Mouse (Mus musculus) liver, postnatal 0 days (tissue): ENCODE data around the gene Myo1d. TPM values are rescaled to one million over a fixed set of nuclear protein-coding genes. Genes with fewer than 3 reads are reported as not detected.

ENCODE experiments used
- ATAC-seq: fragments of 200-750 bp; cut with Nextera tagmentation; 2 replicates; pipeline ENCODE4 v1.8.0; 2017; ENCODE audit warnings: mild to moderate bottlenecking, moderate library complexity
- DNase-seq: peaks from one replicate; pipeline ENCODE4 v3.0.0-alpha.2; 2016
- H3K27ac ChIP-seq: fragments of 300-500 bp; sonication (generic); 2 replicates; pipeline ENCODE4 v1.5.1; 2014; ENCODE audit warnings: antibody characterized with exemption, moderate library complexity, mild to moderate bottlenecking, low read depth
- H3K27me3 ChIP-seq: fragments of 300-500 bp; sonication (generic); 2 replicates; pipeline ENCODE4 v1.6.1; 2014; ENCODE audit warnings: low read length, control low read depth, mixed read lengths; ENCODE audit not compliant: insufficient read depth
- H3K36me3 ChIP-seq: fragments of 300-500 bp; sonication (generic); replicated peaks from 2 replicates; pipeline ENCODE4 v1.6.1; 2014; ENCODE audit warnings: mild to moderate bottlenecking, control low read depth, low read length, moderate library complexity, mixed read lengths; ENCODE audit not compliant: insufficient read depth
- H3K4me1 ChIP-seq: fragments of 300-500 bp; sonication (generic); 2 replicates; pipeline ENCODE4 v1.6.1; 2014; ENCODE audit warnings: antibody characterized with exemption, mild to moderate bottlenecking, control low read depth; ENCODE audit not compliant: insufficient read depth
- H3K4me2 ChIP-seq: fragments of 300-500 bp; sonication (generic); 2 replicates; pipeline ENCODE4 v1.6.1; 2014; ENCODE audit warnings: low read depth, mild to moderate bottlenecking, low read length, moderate library complexity, mixed read lengths
- H3K4me3 ChIP-seq: fragments of 300-500 bp; sonication (generic); 2 replicates; pipeline ENCODE4 v1.5.1; 2014; ENCODE audit warnings: low read depth, low read length
- H3K9ac ChIP-seq: fragments of 300-500 bp; sonication (generic); replicated peaks from 2 replicates; pipeline ENCODE4 v1.6.1; 2014; ENCODE audit warnings: mild to moderate bottlenecking, moderate library complexity
- H3K9me3 ChIP-seq: fragments of 300-500 bp; sonication (generic); 2 replicates; pipeline ENCODE4 v1.6.1; 2016; ENCODE audit warnings: mild to moderate bottlenecking, control low read depth, low read length, mixed read lengths
- CTCF ChIP-seq: sonication (generic); IDR thresholded peaks from 2 replicates; pipeline ENCODE4 v1.5.1; 2016; ENCODE audit warnings: antibody characterized with exemption, low read depth
- EP300 ChIP-seq: IDR thresholded peaks from 2 replicates; pipeline ENCODE4 v1.6.1; 2016; ENCODE audit warnings: antibody characterized with exemption, low read depth, mild to moderate bottlenecking
- WGBS: fragments of 180-500 bp; shearing (Covaris S2); extraction: QIAGEN DNeasy Blood & Tissue Kit; methylation state at CpG from one replicate; pipeline ENCODE4 v1.1.7; 2014; ENCODE audit not compliant: insufficient replicate concordance; 5-methylcytosine and 5-hydroxymethylcytosine counted together
- polyA plus RNA-seq: library from polyadenylated mRNA; unstranded; fragments of >200 nt; fragmentation: Nextera tagmentation; extraction: Ambion mirVana; gene quantifications from 2 replicates; pipeline ENCODE4 v1.2.1, GENCODE M21; 2015

Gene Myo1d
- polyA plus RNA-seq, 1 experiment from 2014 or later, result 4.6 TPM

DNA sequence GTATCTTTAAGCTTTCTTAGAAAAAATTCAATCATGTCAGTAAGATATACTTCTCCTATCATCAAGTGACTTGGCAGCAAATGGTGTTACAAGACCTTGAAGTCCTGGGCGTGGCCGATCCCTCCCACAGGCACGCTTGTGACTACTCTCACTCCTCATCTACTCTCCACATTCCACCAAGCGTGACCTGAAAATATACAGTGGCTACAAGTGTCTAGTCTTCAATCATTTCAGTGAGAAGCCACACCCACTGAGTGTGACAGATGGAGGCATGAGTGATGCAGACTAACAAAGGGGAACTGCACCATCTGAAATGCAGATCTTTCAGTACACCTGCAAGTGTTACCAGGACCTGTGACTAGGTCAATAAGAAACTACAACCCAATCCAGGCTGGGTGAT lies 79.2 kb downstream of the Myo1d start:
- no peaks in the 10 kb centered on the region for H3K4me1 ChIP-seq
- H3K4me3 ChIP-seq, result no peak overlapping the region
- no peaks in the 10 kb centered on the region for H3K9me3 ChIP-seq
- H3K36me3 ChIP-seq, result no peaks in the 10 kb centered on the region
- WGBS, result 51% methylated on average over 4 of the region's 4 CpGs
- H3K27ac ChIP-seq, result no peak overlapping the region
- no peak for ATAC-seq
- no peaks in the 10 kb centered on the region for H3K27me3 ChIP-seq
- no peak overlapping the region for H3K9ac ChIP-seq
- TF ChIP-seq CTCF, result no peak
- TF ChIP-seq EP300, result no peak
- no peak overlapping the region for H3K4me2 ChIP-seq
- DNase-seq, result no peak

DNA sequence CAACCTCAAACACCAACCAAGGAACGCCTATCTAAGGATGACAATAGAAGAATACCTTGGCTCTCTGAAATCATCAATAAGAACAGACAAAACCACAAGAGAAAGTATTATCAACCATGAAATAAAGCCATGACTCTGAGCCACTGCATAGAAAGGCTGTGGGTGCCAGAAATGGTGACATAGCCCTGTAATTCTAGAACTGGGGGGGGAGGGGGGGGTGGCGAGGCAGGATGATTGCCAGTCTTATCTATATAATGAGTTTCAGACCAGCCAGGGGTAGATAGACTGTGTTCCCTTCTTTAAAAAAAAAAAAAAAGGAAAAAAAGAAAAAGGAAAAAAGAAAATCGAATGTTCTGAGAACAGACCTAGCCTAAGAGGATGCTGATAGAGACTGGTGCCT lies 81.1 kb downstream of the Myo1d start:
- Histone ChIP-seq H3K27ac (no peak overlapping the region), H3K4me1 (no peaks in the 10 kb centered on the region), H3K36me3 (no peaks in the 10 kb centered on the region), H3K4me3 (no peak overlapping the region), H3K9ac (no peak overlapping the region), H3K9me3 (no peaks in the 10 kb centered on the region), H3K27me3 (no peaks in the 10 kb centered on the region), H3K4me2 (no peak overlapping the region)
- 55% methylated on average over 3 of the region's 3 CpGs for WGBS
- ATAC-seq (no peak), DNase-seq (no peak)
- TF ChIP-seq CTCF (no peak), EP300 (no peak)

DNA sequence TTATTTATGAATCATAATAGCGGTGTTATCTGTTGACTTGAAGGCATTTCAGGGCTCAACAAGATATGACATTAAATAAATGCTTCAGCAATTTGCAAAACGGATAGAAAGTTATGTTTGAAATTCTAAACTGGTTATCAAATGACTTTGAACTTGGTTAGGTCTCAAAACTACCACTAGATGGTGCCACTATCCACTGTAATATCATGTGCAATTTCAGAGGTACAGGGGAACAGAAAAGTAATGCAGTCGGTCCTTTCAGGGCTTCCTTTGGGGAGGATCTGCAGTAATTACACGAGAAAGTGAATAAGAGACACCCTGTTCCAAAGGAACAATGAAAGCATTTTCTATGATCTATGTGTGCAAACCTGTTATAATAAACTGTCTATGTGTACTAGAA lies 83.5 kb downstream of the Myo1d start:
- ATAC-seq, result no peak
- no peaks in the 10 kb centered on the region for H3K4me1 ChIP-seq
- no peak for DNase-seq
- H3K27me3 ChIP-seq, result no peaks in the 10 kb centered on the region
- TF ChIP-seq CTCF (peak; percentile 86), EP300 (no peak)
- H3K27ac ChIP-seq, result no peak overlapping the region
- no peak overlapping the region for H3K9ac ChIP-seq
- H3K4me2 ChIP-seq, result no peak overlapping the region
- no peaks in the 10 kb centered on the region for H3K9me3 ChIP-seq
- 9% methylated on average over 4 of the region's 4 CpGs for WGBS
- H3K4me3 ChIP-seq, result no peak overlapping the region
- no peaks in the 10 kb centered on the region for H3K36me3 ChIP-seq

DNA sequence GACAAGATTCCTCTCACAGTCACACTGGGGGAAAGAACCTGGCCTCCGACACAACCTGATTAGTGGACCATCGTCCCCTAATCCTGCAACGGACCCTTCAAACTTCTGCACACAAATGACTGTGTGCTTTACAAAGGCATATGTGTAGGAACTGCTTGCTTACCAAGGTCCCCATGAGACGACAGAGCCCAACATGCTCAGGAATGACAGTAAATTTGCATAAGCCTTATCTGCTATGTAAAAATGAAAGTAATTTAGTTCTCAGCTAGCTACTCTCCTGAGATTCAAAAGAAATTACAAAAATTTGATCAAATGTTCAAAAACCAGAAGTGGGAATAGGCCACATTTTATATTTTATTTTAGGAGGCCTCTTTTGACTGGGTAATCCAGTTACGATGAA lies 95.2 kb downstream of the Myo1d start:
- Histone ChIP-seq H3K9me3 (no peaks in the 10 kb centered on the region), H3K4me3 (no peak overlapping the region), H3K27ac (no peak overlapping the region), H3K36me3 (no peaks in the 10 kb centered on the region), H3K9ac (no peak overlapping the region), H3K4me2 (no peak overlapping the region), H3K27me3 (no peaks in the 10 kb centered on the region), H3K4me1 (no peaks in the 10 kb centered on the region)
- DNase-seq (no peak), ATAC-seq (no peak)
- TF ChIP-seq CTCF (no peak), EP300 (no peak)
- 79% methylated on average over 5 of the region's 5 CpGs for WGBS

DNA sequence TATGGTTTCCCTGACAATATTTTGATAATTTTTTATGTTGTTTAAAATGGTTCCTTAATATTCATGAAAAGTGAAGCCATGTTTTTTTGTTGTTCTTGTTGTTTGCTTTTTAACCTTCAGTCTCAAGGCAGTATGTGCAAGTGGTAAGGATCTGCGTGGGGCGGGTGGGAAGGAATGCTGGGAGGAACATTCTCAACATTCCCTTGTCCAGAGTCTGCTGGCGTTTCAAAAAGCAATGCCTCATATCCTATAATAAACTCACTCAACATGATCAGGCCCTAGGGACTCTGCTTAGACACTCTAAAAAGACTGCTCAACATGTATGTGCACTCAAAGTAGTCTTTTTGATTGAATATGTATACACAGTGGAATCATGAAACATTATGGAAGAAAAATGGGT lies 97.1 kb downstream of the Myo1d start:
- ATAC-seq (no peak), DNase-seq (no peak)
- Histone ChIP-seq H3K9me3 (no peaks in the 10 kb centered on the region), H3K9ac (no peak overlapping the region), H3K4me2 (no peak overlapping the region), H3K4me1 (no peaks in the 10 kb centered on the region), H3K36me3 (no peaks in the 10 kb centered on the region), H3K4me3 (no peak overlapping the region), H3K27me3 (no peaks in the 10 kb centered on the region), H3K27ac (no peak overlapping the region)
- WGBS, result 66% methylated on average over 3 of the region's 3 CpGs
- TF ChIP-seq EP300 (no peak), CTCF (no peak)

DNA sequence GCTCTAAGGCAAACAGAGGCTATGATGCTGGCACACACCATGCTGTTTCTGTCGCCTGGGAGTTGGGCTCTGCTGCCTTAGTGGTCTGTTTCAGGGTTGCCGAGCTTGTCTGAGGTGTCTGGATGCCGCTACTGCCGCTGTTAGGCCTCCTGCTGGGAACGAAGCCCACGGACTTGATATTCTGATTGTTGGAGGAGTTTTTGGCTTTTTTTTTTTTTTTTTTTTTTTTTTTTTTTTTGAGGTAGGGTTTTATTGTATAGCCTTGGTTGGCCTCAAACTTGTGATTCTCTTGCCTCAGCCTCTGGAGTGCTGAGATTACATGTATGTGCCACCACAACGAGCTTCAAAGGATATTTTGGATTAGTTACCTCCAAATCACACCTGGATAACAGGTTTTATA lies 106.8 kb downstream of the Myo1d start:
- H3K4me3 ChIP-seq, result no peak overlapping the region
- no peak for TF ChIP-seq CTCF
- no peak for TF ChIP-seq EP300
- H3K36me3 ChIP-seq, result 0 out of 2 replicates have a peak, but pooled peaks cover 2% of the 10 kb centered on the region
- no peak overlapping the region for H3K4me2 ChIP-seq
- no peaks in the 10 kb centered on the region for H3K4me1 ChIP-seq
- 67% methylated on average over 7 of the region's 7 CpGs for WGBS
- no peak overlapping the region for H3K27ac ChIP-seq
- no peak overlapping the region for H3K9ac ChIP-seq
- ATAC-seq, result no peak
- DNase-seq, result no peak
- no peaks in the 10 kb centered on the region for H3K27me3 ChIP-seq
- no peaks in the 10 kb centered on the region for H3K9me3 ChIP-seq

DNA sequence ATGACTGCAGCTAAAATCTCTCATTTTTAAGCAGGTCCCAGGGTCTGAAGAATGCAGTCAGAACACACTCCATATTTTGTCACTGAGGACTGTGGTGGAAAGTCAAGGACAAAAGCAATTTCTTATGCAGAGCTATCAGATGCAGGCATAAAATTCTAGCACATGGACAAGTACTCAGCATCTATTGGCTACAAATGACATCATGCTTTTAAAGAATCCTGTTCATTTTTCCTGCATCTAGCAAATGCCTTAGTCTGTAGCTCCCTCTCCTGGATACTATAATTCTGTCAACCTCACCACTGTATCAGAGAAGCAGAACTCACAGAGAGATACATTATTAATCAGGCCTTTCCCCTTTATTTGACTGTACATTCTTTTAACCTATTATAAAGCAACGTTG lies 109.4 kb downstream of the Myo1d start:
- Histone ChIP-seq H3K27ac (no peak overlapping the region), H3K4me1 (no peaks in the 10 kb centered on the region), H3K4me2 (no peak overlapping the region), H3K4me3 (no peak overlapping the region), H3K9ac (no peak overlapping the region), H3K9me3 (no peaks in the 10 kb centered on the region), H3K27me3 (no peaks in the 10 kb centered on the region), H3K36me3 (0 out of 2 replicates have a peak, but pooled peaks cover 2% of the 10 kb centered on the region)
- peak; percentile 62; the same call in 1 of the 2 replicates for ATAC-seq
- TF ChIP-seq EP300, result no peak
- TF ChIP-seq CTCF, result peak; percentile 69
- no peak for DNase-seq
- 48% methylated on average over 1 of the region's 1 CpGs for WGBS
